Mouse (Mus musculus): Measurements from ENCODE around the gene Far2. TPM values are rescaled to one million over a fixed set of nuclear protein-coding genes. Genes with fewer than 3 reads are reported as not detected.

The Far2 gene
- polyA plus RNA-seq, 1 experiment from 2014 or later: 2.0 TPM

DNA sequence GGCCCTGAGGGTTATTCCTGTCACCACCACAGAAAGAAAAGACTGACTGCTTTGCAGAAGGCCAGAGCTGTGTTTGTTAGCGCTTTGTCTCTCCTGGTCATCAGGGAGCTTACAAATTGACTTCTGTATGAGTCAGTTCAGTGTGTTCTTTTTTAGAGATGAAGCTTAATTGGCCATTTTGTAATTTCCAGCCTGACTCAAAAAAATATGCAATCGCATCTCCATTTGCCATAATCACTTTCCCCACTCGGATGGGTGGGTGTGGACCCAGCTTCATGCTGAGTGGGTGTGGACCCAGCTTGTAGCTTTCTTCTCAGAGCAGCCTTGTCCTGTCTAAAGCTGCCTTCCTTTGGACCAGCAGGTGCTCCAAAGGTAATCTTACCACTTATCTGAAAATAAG lies 26.5 kb downstream of the Far2 start:
- no peak overlapping the region for H3K9ac ChIP-seq (ENCODE audit: low read depth, low read length)
- 71% methylated on average over 3 of the region's 3 CpGs for WGBS (ENCODE audit: insufficient replicate concordance)
- H3K27me3 ChIP-seq (ENCODE audit: control insufficient read depth, insufficient read depth, low read length): no peaks in the 10 kb centered on the region
- no peak overlapping the region for H3K4me2 ChIP-seq
- H3K27ac ChIP-seq (ENCODE audit: low read depth, low read length): no peak overlapping the region
- no peaks in the 10 kb centered on the region for H3K4me1 ChIP-seq (ENCODE audit: control insufficient read depth, insufficient read depth, low read length)
- no peaks in the 10 kb centered on the region for H3K9me3 ChIP-seq (replicated peaks; ENCODE audit: control insufficient read depth, low read length)
- no peak for ATAC-seq (replicated peaks; ENCODE audit: insufficient number of reproducible peaks, low FRiP score, low TSS enrichment)
- no peak overlapping the region for H3K4me3 ChIP-seq (ENCODE audit: low read depth, low read length)
- no peaks in the 10 kb centered on the region for H3K36me3 ChIP-seq (ENCODE audit: control insufficient read depth, insufficient read depth, low read length)

GRCm38 (mm10) chr6:148074211-148074864 lies 27.3 kb downstream of the Far2 start:
- Histone ChIP-seq H3K27me3 (ENCODE audit: control insufficient read depth, insufficient read depth, low read length) (no peaks in the 10 kb centered on the region), H3K4me3 (ENCODE audit: low read depth, low read length) (no peak overlapping the region), H3K4me2 (no peak overlapping the region), H3K9ac (ENCODE audit: low read depth, low read length) (no peak overlapping the region), H3K4me1 (ENCODE audit: control insufficient read depth, insufficient read depth, low read length) (no peaks in the 10 kb centered on the region), H3K27ac (ENCODE audit: low read depth, low read length) (no peak overlapping the region), H3K36me3 (ENCODE audit: control insufficient read depth, insufficient read depth, low read length) (no peaks in the 10 kb centered on the region), H3K9me3 (replicated peaks; ENCODE audit: control insufficient read depth, low read length) (no peaks in the 10 kb centered on the region)
- ATAC-seq (replicated peaks; ENCODE audit: insufficient number of reproducible peaks, low FRiP score, low TSS enrichment): no peak

DNA sequence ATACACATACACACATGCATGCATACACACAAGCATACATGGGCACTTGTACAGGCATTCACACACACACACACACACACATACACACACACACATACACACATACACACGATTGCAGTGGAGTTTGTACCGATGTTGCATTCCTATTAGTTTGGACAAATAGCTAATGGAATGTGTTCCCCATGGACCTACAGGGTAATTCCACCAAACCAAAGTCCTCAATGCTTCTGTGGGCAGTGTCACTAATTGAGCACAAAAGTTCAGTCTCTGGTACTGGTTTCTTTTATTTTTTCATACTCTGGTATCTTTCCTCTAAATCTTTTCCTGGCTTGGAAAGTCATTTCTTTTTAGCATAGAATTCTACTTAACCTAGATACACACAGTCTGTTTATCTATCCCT lies 36.8 kb downstream of the Far2 start:
- ATAC-seq (replicated peaks; ENCODE audit: insufficient number of reproducible peaks, low FRiP score, low TSS enrichment): no peak
- Histone ChIP-seq H3K27ac (ENCODE audit: low read depth, low read length) (no peak overlapping the region), H3K4me1 (ENCODE audit: control insufficient read depth, insufficient read depth, low read length) (no peaks in the 10 kb centered on the region), H3K36me3 (ENCODE audit: control insufficient read depth, insufficient read depth, low read length) (no peaks in the 10 kb centered on the region), H3K4me2 (no peak overlapping the region), H3K4me3 (ENCODE audit: low read depth, low read length) (no peak overlapping the region), H3K27me3 (ENCODE audit: control insufficient read depth, insufficient read depth, low read length) (no peaks in the 10 kb centered on the region), H3K9ac (ENCODE audit: low read depth, low read length) (no peak overlapping the region), H3K9me3 (replicated peaks; ENCODE audit: control insufficient read depth, low read length) (no peaks in the 10 kb centered on the region)
- whole genome bisulfite sequencing (ENCODE audit: insufficient replicate concordance): 85% methylated on average over 2 of the region's 2 CpGs

DNA sequence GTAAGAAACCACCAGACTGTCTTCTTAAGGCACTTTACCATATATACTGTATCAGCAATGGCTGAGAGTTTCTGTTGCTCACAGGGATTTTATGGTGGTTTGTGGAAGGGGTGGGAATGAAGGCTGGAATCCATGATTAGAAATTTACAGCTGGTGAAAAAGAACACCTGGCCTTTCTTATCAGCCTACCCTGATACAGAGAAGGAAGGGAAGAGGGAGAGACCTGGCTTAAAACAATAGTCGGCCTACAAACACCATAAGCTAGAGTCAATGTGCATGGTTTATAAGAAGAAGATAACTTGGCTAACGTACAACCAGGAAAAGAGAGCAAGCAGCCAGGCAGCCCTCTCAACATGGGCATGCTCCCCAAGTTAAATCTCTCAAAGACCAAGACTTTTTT lies 37.3 kb downstream of the Far2 start:
- no peaks in the 10 kb centered on the region for H3K4me1 ChIP-seq (ENCODE audit: control insufficient read depth, insufficient read depth, low read length)
- WGBS (ENCODE audit: insufficient replicate concordance): 34% methylated on average over 2 of the region's 2 CpGs
- no peak overlapping the region for H3K4me3 ChIP-seq (ENCODE audit: low read depth, low read length)
- H3K27me3 ChIP-seq (ENCODE audit: control insufficient read depth, insufficient read depth, low read length): no peaks in the 10 kb centered on the region
- no peaks in the 10 kb centered on the region for H3K9me3 ChIP-seq (replicated peaks; ENCODE audit: control insufficient read depth, low read length)
- H3K4me2 ChIP-seq: no peak overlapping the region
- no peak for ATAC-seq (replicated peaks; ENCODE audit: insufficient number of reproducible peaks, low FRiP score, low TSS enrichment)
- no peak overlapping the region for H3K9ac ChIP-seq (ENCODE audit: low read depth, low read length)
- no peak overlapping the region for H3K27ac ChIP-seq (ENCODE audit: low read depth, low read length)
- H3K36me3 ChIP-seq (ENCODE audit: control insufficient read depth, insufficient read depth, low read length): no peaks in the 10 kb centered on the region

DNA sequence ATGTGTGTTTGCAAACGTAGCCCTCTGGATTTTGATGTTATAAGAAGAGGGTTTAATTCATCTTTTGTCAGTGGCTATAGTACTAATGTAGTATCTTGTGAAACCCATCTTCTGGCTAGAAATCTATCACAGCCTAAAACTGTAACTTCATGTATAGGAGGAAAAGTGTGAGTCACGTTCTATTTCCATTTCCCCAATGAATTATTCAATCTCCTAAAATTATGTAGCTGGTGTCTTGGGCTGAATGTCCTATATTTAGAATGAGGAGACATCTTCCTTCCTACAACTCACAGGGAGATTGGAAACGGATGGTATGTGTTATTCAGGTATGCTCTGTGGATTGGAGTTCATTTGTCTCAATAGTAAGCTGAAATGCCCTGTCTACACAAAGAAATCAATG lies 50.0 kb downstream of the Far2 start:
- no peak overlapping the region for H3K4me2 ChIP-seq
- no peaks in the 10 kb centered on the region for H3K36me3 ChIP-seq (ENCODE audit: control insufficient read depth, insufficient read depth, low read length)
- H3K4me1 ChIP-seq (ENCODE audit: control insufficient read depth, insufficient read depth, low read length): no peaks in the 10 kb centered on the region
- no peak overlapping the region for H3K4me3 ChIP-seq (ENCODE audit: low read depth, low read length)
- H3K27ac ChIP-seq (ENCODE audit: low read depth, low read length): no peak overlapping the region
- no peaks in the 10 kb centered on the region for H3K9me3 ChIP-seq (replicated peaks; ENCODE audit: control insufficient read depth, low read length)
- H3K9ac ChIP-seq (ENCODE audit: low read depth, low read length): no peak overlapping the region
- no peaks in the 10 kb centered on the region for H3K27me3 ChIP-seq (ENCODE audit: control insufficient read depth, insufficient read depth, low read length)
- ATAC-seq (replicated peaks; ENCODE audit: insufficient number of reproducible peaks, low FRiP score, low TSS enrichment): no peak
- WGBS (ENCODE audit: insufficient replicate concordance): 60% methylated on average over 3 of the region's 3 CpGs

- Histone ChIP-seq H3K27ac (ENCODE audit: low read depth, low read length) (no peak overlapping the region), H3K4me3 (ENCODE audit: low read depth, low read length) (no peak overlapping the region), H3K9ac (ENCODE audit: low read depth, low read length) (no peak overlapping the region), H3K27me3 (ENCODE audit: control insufficient read depth, insufficient read depth, low read length) (no peaks in the 10 kb centered on the region), H3K9me3 (replicated peaks; ENCODE audit: control insufficient read depth, low read length) (no peaks in the 10 kb centered on the region), H3K4me1 (ENCODE audit: control insufficient read depth, insufficient read depth, low read length) (no peaks in the 10 kb centered on the region), H3K36me3 (ENCODE audit: control insufficient read depth, insufficient read depth, low read length) (no peaks in the 10 kb centered on the region), H3K4me2 (no peak overlapping the region)
- ATAC-seq (replicated peaks; ENCODE audit: insufficient number of reproducible peaks, low FRiP score, low TSS enrichment): no peak
- WGBS (ENCODE audit: insufficient replicate concordance): 71% methylated on average over 3 of the region's 3 CpGs
These were observed 54.9 kb downstream of the Far2 start for GRCm38 (mm10) chr6:148101977-148102376.

GRCm38 (mm10) chr6:148102434-148102833 lies 55.4 kb downstream of the Far2 start:
- H3K27ac ChIP-seq (ENCODE audit: low read depth, low read length): no peak overlapping the region
- ATAC-seq (replicated peaks; ENCODE audit: insufficient number of reproducible peaks, low FRiP score, low TSS enrichment): no peak
- no peak overlapping the region for H3K9ac ChIP-seq (ENCODE audit: low read depth, low read length)
- no peak overlapping the region for H3K4me3 ChIP-seq (ENCODE audit: low read depth, low read length)
- 74% methylated on average over 1 of the region's 1 CpGs for WGBS (ENCODE audit: insufficient replicate concordance)
- no peak overlapping the region for H3K4me2 ChIP-seq
- H3K4me1 ChIP-seq (ENCODE audit: control insufficient read depth, insufficient read depth, low read length): no peaks in the 10 kb centered on the region
- H3K27me3 ChIP-seq (ENCODE audit: control insufficient read depth, insufficient read depth, low read length): no peaks in the 10 kb centered on the region
- no peaks in the 10 kb centered on the region for H3K9me3 ChIP-seq (replicated peaks; ENCODE audit: control insufficient read depth, low read length)
- H3K36me3 ChIP-seq (ENCODE audit: control insufficient read depth, insufficient read depth, low read length): no peaks in the 10 kb centered on the region

DNA sequence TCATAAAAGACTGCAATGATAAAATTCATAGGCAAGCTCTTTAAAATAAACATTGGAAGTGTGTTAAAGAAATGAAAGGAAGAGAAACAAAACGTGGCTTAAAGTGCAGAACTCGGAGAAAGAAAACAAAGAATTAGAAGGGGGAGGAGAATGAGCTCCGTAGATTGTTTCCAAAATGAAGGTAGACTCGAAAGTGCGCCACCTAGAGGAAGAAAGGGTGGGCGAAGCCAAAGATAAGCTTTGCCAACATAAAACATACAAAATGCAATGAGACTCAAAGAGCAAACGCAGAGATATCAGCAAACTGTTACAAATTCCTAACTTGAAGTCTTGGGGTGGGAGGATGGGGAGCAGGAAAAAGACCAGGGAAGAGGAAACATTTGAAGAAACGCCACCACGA lies 57.2 kb downstream of the Far2 start:
- Histone ChIP-seq H3K27me3 (ENCODE audit: control insufficient read depth, insufficient read depth, low read length) (no peaks in the 10 kb centered on the region), H3K4me1 (ENCODE audit: control insufficient read depth, insufficient read depth, low read length) (no peaks in the 10 kb centered on the region), H3K9ac (ENCODE audit: low read depth, low read length) (no peak overlapping the region), H3K4me3 (ENCODE audit: low read depth, low read length) (no peak overlapping the region), H3K27ac (ENCODE audit: low read depth, low read length) (no peak overlapping the region), H3K4me2 (no peak overlapping the region), H3K36me3 (ENCODE audit: control insufficient read depth, insufficient read depth, low read length) (no peaks in the 10 kb centered on the region), H3K9me3 (replicated peaks; ENCODE audit: control insufficient read depth, low read length) (no peaks in the 10 kb centered on the region)
- ATAC-seq (replicated peaks; ENCODE audit: insufficient number of reproducible peaks, low FRiP score, low TSS enrichment): no peak
- WGBS (ENCODE audit: insufficient replicate concordance): 33% methylated on average over 9 of the region's 9 CpGs

GRCm38 (mm10) chr6:148105722-148106268 lies 58.7 kb downstream of the Far2 start:
- ATAC-seq (replicated peaks; ENCODE audit: insufficient number of reproducible peaks, low FRiP score, low TSS enrichment): no peak
- 67% methylated on average over 9 of the region's 9 CpGs for WGBS (ENCODE audit: insufficient replicate concordance)
- Histone ChIP-seq H3K4me3 (ENCODE audit: low read depth, low read length) (no peak overlapping the region), H3K27me3 (ENCODE audit: control insufficient read depth, insufficient read depth, low read length) (no peaks in the 10 kb centered on the region), H3K4me2 (no peak overlapping the region), H3K27ac (ENCODE audit: low read depth, low read length) (no peak overlapping the region), H3K36me3 (ENCODE audit: control insufficient read depth, insufficient read depth, low read length) (no peaks in the 10 kb centered on the region), H3K4me1 (ENCODE audit: control insufficient read depth, insufficient read depth, low read length) (no peaks in the 10 kb centered on the region), H3K9me3 (replicated peaks; ENCODE audit: control insufficient read depth, low read length) (no peaks in the 10 kb centered on the region), H3K9ac (ENCODE audit: low read depth, low read length) (no peak overlapping the region)

All from heart, embryonic 11.5 days (tissue).